Mouse (Mus musculus) limb, embryonic 15.5 days (tissue): ENCODE data around the gene Rfwd3. TPM values are rescaled to one million over a fixed set of nuclear protein-coding genes. Genes with fewer than 3 reads are reported as not detected.
"Not testable (repeated sequence)": the region's sequence is repeated elsewhere in the genome, so short reads cannot be mapped to it uniquely, and the experiment has no call there.

Experiments used
- ATAC-seq: fragments of 200-750 bp; cut with Nextera tagmentation; 2 replicates; pipeline ENCODE4 v1.8.0; 2017; ENCODE audit warnings: low read depth, moderate TSS enrichment; ENCODE audit not compliant: insufficient number of reproducible peaks, low FRiP score, low TSS enrichment
- H3K27ac ChIP-seq: fragments of 300-500 bp; sonication (generic); 2 replicates; pipeline ENCODE4 v1.5.1; 2015; ENCODE audit warnings: moderate library complexity, mild to moderate bottlenecking, inconsistent platforms
- H3K27me3 ChIP-seq: fragments of 300-500 bp; sonication (generic); 2 replicates; pipeline ENCODE4 v1.6.1; 2015; ENCODE audit warnings: inconsistent platforms
- H3K36me3 ChIP-seq: fragments of 300-500 bp; sonication (generic); 2 replicates; pipeline ENCODE4 v1.6.1; 2015; ENCODE audit warnings: inconsistent platforms
- H3K4me1 ChIP-seq: fragments of 300-500 bp; sonication (generic); 2 replicates; pipeline ENCODE4 v1.6.1; 2015; ENCODE audit warnings: inconsistent platforms
- H3K4me2 ChIP-seq: fragments of 300-500 bp; sonication (generic); 2 replicates; pipeline ENCODE4 v1.6.1; 2015; ENCODE audit warnings: mild to moderate bottlenecking, inconsistent platforms
- H3K4me3 ChIP-seq: fragments of 300-500 bp; sonication (generic); 2 replicates; pipeline ENCODE4 v1.5.1; 2015; ENCODE audit warnings: mild to moderate bottlenecking, inconsistent platforms
- H3K9ac ChIP-seq: fragments of 300-500 bp; sonication (generic); 2 replicates; pipeline ENCODE4 v1.6.1; 2015; ENCODE audit warnings: inconsistent platforms
- H3K9me3 ChIP-seq: fragments of 300-500 bp; sonication (generic); 2 replicates; pipeline ENCODE4 v1.6.1; 2016; ENCODE audit warnings: inconsistent platforms
- WGBS: fragments of 180-500 bp; shearing (Covaris S2); methylation state at CpG from one replicate; pipeline ENCODE4 v1.1.7; 2015; 5-methylcytosine and 5-hydroxymethylcytosine counted together
- polyA plus RNA-seq: library from polyadenylated mRNA; unstranded; fragments of >200 nt; fragmentation: Nextera tagmentation; extraction: Ambion mirVana; gene quantifications from 2 replicates; pipeline ENCODE4 v1.2.1, GENCODE M21; 2015

Rfwd3 gene
- polyA plus RNA-seq, 1 experiment from 2014 or later: 39.8 TPM

GRCm38 (mm10) chr8:111268277-111268676 lies 31.7 kb downstream of the Rfwd3 start:
- no peak for ATAC-seq
- H3K9me3 ChIP-seq: no peaks in the 10 kb centered on the region
- WGBS: 75% methylated on average over 2 of the region's 2 CpGs
- no peak overlapping the region for H3K27ac ChIP-seq
- no peak overlapping the region for H3K9ac ChIP-seq
- no peaks in the 10 kb centered on the region for H3K4me1 ChIP-seq
- no peak overlapping the region for H3K4me3 ChIP-seq
- no peak overlapping the region for H3K4me2 ChIP-seq
- H3K36me3 ChIP-seq: peaks cover 16% of the 10 kb centered on the region
- no peaks in the 10 kb centered on the region for H3K27me3 ChIP-seq

DNA sequence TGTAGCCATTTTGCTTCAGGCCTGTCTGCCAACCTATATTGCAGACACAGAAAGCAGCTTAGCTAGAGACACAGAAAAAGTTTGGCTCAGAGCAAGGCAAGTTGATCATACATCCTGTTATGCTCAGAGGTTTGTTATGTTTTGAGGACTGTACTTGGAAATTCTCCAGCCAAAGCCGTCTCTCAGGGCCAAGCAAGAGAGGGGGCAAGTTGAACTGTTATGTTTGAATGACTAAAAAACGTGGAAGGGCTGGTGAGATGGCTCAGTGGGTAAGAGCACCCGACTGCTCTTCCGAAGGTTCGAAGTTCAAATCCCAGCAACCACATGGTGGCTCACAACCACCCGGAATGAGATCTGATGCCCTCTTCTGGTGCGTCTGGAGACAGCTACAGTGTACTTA lies 33.9 kb downstream of the Rfwd3 start:
- not testable (repeated sequence) for H3K9ac ChIP-seq, H3K27me3 ChIP-seq, H3K4me2 ChIP-seq, H3K4me1 ChIP-seq, ATAC-seq, H3K4me3 ChIP-seq, H3K9me3 ChIP-seq, H3K27ac ChIP-seq, H3K36me3 ChIP-seq
- 67% methylated on average over 7 of the region's 7 CpGs for WGBS

GRCm38 (mm10) chr8:111264693-111265220 lies 35.3 kb downstream of the Rfwd3 start:
- no peak for ATAC-seq
- no peak overlapping the region for H3K27ac ChIP-seq
- no peak overlapping the region for H3K4me2 ChIP-seq
- 65% methylated on average over 2 of the region's 2 CpGs for WGBS
- no peaks in the 10 kb centered on the region for H3K4me1 ChIP-seq
- no peaks in the 10 kb centered on the region for H3K9me3 ChIP-seq
- H3K9ac ChIP-seq: no peak overlapping the region
- H3K27me3 ChIP-seq: no peaks in the 10 kb centered on the region
- no peak overlapping the region for H3K4me3 ChIP-seq
- H3K36me3 ChIP-seq: no peaks in the 10 kb centered on the region

- H3K9ac ChIP-seq: no peak overlapping the region
- 80% methylated on average over 4 of the region's 4 CpGs for WGBS
- H3K36me3 ChIP-seq: no peaks in the 10 kb centered on the region
- no peaks in the 10 kb centered on the region for H3K9me3 ChIP-seq
- no peak overlapping the region for H3K27ac ChIP-seq
- H3K4me3 ChIP-seq: no peak overlapping the region
- H3K4me1 ChIP-seq: peaks cover 2% of the 10 kb centered on the region; the same call in 1 of the 2 replicates
- no peaks in the 10 kb centered on the region for H3K27me3 ChIP-seq
- no peak overlapping the region for H3K4me2 ChIP-seq
- no peak for ATAC-seq
These were observed 38.0 kb downstream of the Rfwd3 start for GRCm38 (mm10) chr8:111261981-111262381.

- Histone ChIP-seq H3K9ac (no peak overlapping the region), H3K27me3 (no peaks in the 10 kb centered on the region), H3K4me3 (peak overlapping the region; percentile 68; the same call in 1 of the 2 replicates), H3K27ac (no peak overlapping the region), H3K36me3 (no peaks in the 10 kb centered on the region), H3K4me1 (peaks cover 2% of the 10 kb centered on the region; the same call in 1 of the 2 replicates), H3K9me3 (no peaks in the 10 kb centered on the region), H3K4me2 (no peak overlapping the region)
- ATAC-seq: no peak
- 94% methylated on average over 5 of the region's 5 CpGs for WGBS
These were observed 39.8 kb downstream of the Rfwd3 start for GRCm38 (mm10) chr8:111260251-111260650.

DNA sequence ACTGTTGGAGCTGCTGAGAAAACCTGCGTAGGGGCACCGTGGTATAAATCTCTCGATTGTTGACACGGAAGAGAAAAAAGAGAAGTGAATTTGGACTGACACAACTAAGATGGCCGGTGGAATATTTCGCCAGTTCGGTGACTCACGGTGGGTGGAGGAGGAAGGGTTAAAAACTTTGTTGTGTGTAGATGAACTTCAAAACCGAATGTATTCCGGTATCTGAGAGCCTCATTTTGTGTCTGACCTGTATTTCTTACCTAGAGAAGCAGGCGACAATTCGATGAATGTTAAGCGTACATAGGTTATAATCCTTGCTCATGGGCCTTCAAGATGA lies 40.6 kb downstream of the Rfwd3 start:
- ATAC-seq: peak; percentile 7; the same call in 1 of the 2 replicates
- Histone ChIP-seq H3K9ac (peak overlapping the region; percentile 47), H3K36me3 (no peaks in the 10 kb centered on the region), H3K27ac (peak overlapping the region; percentile 100), H3K9me3 (no peaks in the 10 kb centered on the region), H3K27me3 (no peaks in the 10 kb centered on the region), H3K4me3 (peak overlapping the region; percentile 68), H3K4me2 (peak overlapping the region; percentile 39), H3K4me1 (peaks cover 2% of the 10 kb centered on the region; the same call in 1 of the 2 replicates)
- 9% methylated on average over 13 of the region's 13 CpGs for WGBS

GRCm38 (mm10) chr8:111258631-111259407 lies 41.2 kb downstream of the Rfwd3 start, which contains the start of gene Glg1:
TSS of gene Glg1 (minus strand) at chr8:111259216.
- peak within 1 kb of the TSS; percentile 68 for H3K4me3 ChIP-seq
- peak; percentile 93 for ATAC-seq
- peak within 1 kb of the TSS; percentile 80 for H3K9ac ChIP-seq
- peaks cover 2% of the 10 kb centered on the region; the same call in 1 of the 2 replicates for H3K4me1 ChIP-seq
- no peaks in the 10 kb centered on the region for H3K27me3 ChIP-seq
- peak within 1 kb of the TSS; percentile 100 for H3K27ac ChIP-seq
- under 1% methylated on average over 75 of the region's 76 CpGs for WGBS
- H3K36me3 ChIP-seq: no peaks in the 10 kb centered on the region
- no peaks in the 10 kb centered on the region for H3K9me3 ChIP-seq
- H3K4me2 ChIP-seq: peak within 1 kb of the TSS; percentile 49

DNA sequence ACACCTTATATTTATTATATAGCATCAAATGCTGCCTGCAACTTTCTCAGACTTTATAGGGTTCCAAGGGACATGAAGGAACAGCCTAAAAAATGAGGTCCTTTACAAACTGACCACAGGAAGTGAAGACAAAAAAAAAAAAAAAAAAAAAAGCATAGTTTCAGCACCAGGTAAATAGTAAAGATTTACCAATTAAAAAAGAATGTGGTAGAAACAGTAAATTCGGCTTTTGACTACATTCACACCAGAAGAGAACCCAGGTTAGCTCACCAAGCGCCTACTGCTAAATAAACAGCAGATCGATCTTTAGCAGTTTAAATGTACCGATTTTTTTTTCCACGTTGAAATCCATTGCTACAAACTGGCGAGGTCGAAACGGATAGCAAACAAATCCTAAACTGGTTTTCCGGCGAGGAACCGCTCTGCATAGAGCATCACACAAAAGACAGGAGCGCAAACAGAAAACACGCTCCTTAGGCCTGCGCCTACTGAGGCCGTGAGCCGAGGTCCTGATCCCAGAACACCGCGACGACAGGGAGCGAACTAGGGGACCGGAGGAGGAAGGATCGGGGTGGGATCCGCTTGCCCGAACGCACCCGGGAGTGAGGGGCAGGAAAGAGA lies 41.9 kb downstream of the Rfwd3 start:
- peak; percentile 36; the same call in 1 of the 2 replicates for ATAC-seq

DNA sequence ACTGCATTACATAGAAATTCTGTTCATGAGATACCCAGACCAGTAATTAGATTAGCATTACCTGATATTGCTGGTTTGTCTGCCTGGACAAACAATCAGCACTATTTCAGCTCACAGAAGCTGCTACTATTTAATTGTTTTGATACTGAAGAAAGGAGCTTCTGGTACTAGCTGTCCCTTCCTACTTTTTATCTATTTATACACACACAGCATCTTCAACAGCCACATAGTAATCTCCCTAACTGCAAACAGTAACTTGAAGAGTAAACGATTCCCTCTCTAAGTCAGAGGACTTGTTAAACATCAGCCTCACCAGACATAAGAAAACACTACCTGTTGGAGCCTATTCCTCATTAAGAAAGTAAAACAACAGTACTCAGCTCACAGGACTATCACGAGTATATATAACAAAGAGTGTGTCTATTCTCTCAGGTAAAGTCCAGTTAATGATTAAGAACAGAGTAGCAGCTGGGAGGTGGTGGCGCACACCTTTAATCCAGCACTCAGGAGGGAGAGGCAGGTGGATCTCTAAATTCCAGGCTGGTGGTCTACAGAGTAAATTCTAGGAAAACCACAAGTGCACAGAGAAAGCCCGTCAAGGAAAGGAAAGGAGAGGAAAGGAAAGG lies 47.4 kb downstream of the Rfwd3 start:
- Histone ChIP-seq H3K4me3 (no peak overlapping the region), H3K4me1 (no peaks in the 10 kb centered on the region), H3K9me3 (no peaks in the 10 kb centered on the region), H3K4me2 (no peak overlapping the region), H3K9ac (no peak overlapping the region), H3K27ac (no peak overlapping the region), H3K27me3 (no peaks in the 10 kb centered on the region), H3K36me3 (no peaks in the 10 kb centered on the region)
- no peak for ATAC-seq
- 74% methylated on average over 4 of the region's 4 CpGs for WGBS

More for the DNA sequence above, 41.9 kb downstream of the Rfwd3 start:
- peak overlapping the region; percentile 100 for H3K27ac ChIP-seq
- peak overlapping the region; percentile 49 for H3K4me2 ChIP-seq
- H3K4me3 ChIP-seq: peak overlapping the region; percentile 68
- H3K9ac ChIP-seq: peak overlapping the region; percentile 80
- under 1% methylated on average over 26 of the region's 26 CpGs for WGBS
- no peaks in the 10 kb centered on the region for H3K27me3 ChIP-seq
- H3K36me3 ChIP-seq: no peaks in the 10 kb centered on the region
- no peaks in the 10 kb centered on the region for H3K9me3 ChIP-seq
- peaks cover 2% of the 10 kb centered on the region; the same call in 1 of the 2 replicates for H3K4me1 ChIP-seq

- no peaks in the 10 kb centered on the region for H3K27me3 ChIP-seq
- H3K36me3 ChIP-seq: no peaks in the 10 kb centered on the region
- H3K9me3 ChIP-seq: no peaks in the 10 kb centered on the region
- no peak overlapping the region for H3K4me2 ChIP-seq
- WGBS: 38% methylated on average over 2 of the region's 2 CpGs
- no peak overlapping the region for H3K4me3 ChIP-seq
- H3K27ac ChIP-seq: no peak overlapping the region
- no peak for ATAC-seq
- no peak overlapping the region for H3K9ac ChIP-seq
- H3K4me1 ChIP-seq: no peaks in the 10 kb centered on the region
These were observed 49.9 kb downstream of the Rfwd3 start for GRCm38 (mm10) chr8:111250111-111250510.

DNA sequence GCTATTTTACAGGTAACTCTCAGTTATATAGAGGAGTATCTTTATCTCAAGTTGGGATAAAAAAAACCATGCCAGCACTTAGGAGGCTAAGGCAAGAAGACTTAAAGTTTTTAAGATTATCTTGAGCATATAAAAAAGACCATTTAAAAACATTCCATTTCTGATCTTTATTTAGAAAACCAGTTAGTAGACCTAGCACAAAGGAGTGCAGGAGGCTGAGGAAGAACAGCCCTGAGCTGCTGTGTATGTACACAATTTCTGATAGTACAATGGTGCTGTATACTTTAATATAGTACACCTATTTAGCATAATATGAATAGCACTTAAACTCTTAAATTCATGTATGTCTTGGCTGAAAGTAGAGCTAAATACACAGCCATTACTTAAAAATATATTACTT lies 51.9 kb downstream of the Rfwd3 start:
- H3K4me1 ChIP-seq: no peaks in the 10 kb centered on the region
- no peaks in the 10 kb centered on the region for H3K27me3 ChIP-seq
- H3K4me3 ChIP-seq: no peak overlapping the region
- no peaks in the 10 kb centered on the region for H3K9me3 ChIP-seq
- no peak overlapping the region for H3K4me2 ChIP-seq
- no peak for ATAC-seq
- no peaks in the 10 kb centered on the region for H3K36me3 ChIP-seq
- H3K9ac ChIP-seq: no peak overlapping the region
- no peak overlapping the region for H3K27ac ChIP-seq

DNA sequence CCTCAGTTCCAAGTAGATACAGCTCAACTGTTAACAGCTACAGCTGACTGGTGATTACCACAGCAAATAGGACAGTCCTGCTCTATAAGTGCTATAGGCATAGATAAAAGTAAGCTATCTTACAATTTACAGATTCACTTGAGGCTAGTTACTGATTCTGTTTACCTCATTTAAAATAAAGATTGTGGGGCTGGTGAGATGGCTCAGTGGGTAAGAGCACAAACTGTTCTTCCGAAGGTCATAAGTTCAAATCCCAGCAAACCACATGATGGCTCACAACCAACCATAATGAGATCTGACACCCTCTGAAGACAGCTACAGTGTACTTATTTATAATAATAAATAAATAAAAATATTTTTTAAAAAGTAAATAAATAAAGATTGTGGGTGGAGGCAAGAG lies 53.2 kb downstream of the Rfwd3 start:
- not testable (repeated sequence) for H3K4me2 ChIP-seq, H3K4me3 ChIP-seq, H3K4me1 ChIP-seq, ATAC-seq, H3K36me3 ChIP-seq, H3K9me3 ChIP-seq, H3K27ac ChIP-seq, H3K27me3 ChIP-seq, H3K9ac ChIP-seq
- WGBS: 100% methylated on average over 1 of the region's 1 CpGs
